Comparison of ENCODE assay signal across 7 mouse cellular contexts in genomic region chr4:89523423-89524259, GRCm38 (mm10).
DNase-seq lines count a peak whose midpoint lies in the region; ATAC-seq and TF ChIP-seq lines count a peak whose summit lies in the region.

No protein-coding gene starts in this region.

- no peak; the same call in 1 of the 2 replicates for TF ChIP-seq RAD21 in CH12.LX (IDR thresholded peaks at IDR 0.05; ENCODE audit: low read depth, low read length)

- no peaks in the 10 kb centered on the region for H3K36me3 ChIP-seq in CH12.LX (replicated peaks in 1 of 2; ENCODE audit: control insufficient read depth in 1 of 2, insufficient read depth in 1 of 2, low read length in 1 of 2)
- no peaks in the 10 kb centered on the region for H3K36me3 ChIP-seq in hindbrain, embryonic 10.5 days
- H3K36me3 ChIP-seq in lung, postnatal 0 days (ENCODE audit: insufficient read depth, low read length): no peaks in the 10 kb centered on the region

- peak overlapping the region; percentile 50 to 55 (median 54) for H3K4me3 ChIP-seq in CH12.LX (replicated peaks in 1 of 3; ENCODE audit: low read depth in 2 of 3, low read length in 2 of 3, poor library complexity in 1 of 3)
- peak overlapping the region; percentile 55 for H3K4me3 ChIP-seq in hindbrain, embryonic 10.5 days
- H3K4me3 ChIP-seq in lung, postnatal 0 days (ENCODE audit: low read depth, low read length): peak overlapping the region; percentile 37

- ATAC-seq in lung, postnatal 0 days: peak; percentile 53

- H3K4me1 ChIP-seq in CH12.LX (ENCODE audit: control insufficient read depth in 1 of 2, insufficient read depth in 2 of 2): peaks cover 10 to 62% of the 10 kb centered on the region in 2 experiments; a peak in 3 of 4 replicates
- peaks cover 4% of the 10 kb centered on the region; the same call in 1 of the 2 replicates for H3K4me1 ChIP-seq in hindbrain, embryonic 10.5 days (replicated peaks)
- peaks cover 7% of the 10 kb centered on the region; the same call in 1 of the 2 replicates for H3K4me1 ChIP-seq in lung, postnatal 0 days (ENCODE audit: insufficient read depth, low read depth, low read length)

- TF ChIP-seq POLR2A in CH12.LX (IDR thresholded peaks at IDR 0.05; ENCODE audit: low read depth, low read length): peak; percentile 53

- H3K9ac ChIP-seq in CH12.LX (ENCODE audit: insufficient read depth, low read depth): peak overlapping the region; percentile 86
- H3K9ac ChIP-seq in lung, postnatal 0 days (replicated peaks; ENCODE audit: low read depth): peak overlapping the region; percentile 20; the same call in 1 of the 2 replicates

- no peak for TF ChIP-seq CTCF in CH12.LX (conservative IDR thresholded peaks at IDR 0.05 in 1 of 2, IDR thresholded peaks at IDR 0.05 in 1 of 2; ENCODE audit: low read depth in 2 of 2, low read length in 2 of 2)
- no peak for TF ChIP-seq CTCF in lung, postnatal 0 days (IDR thresholded peaks at IDR 0.05)

- peak; percentile 69 for TF ChIP-seq EP300 in CH12.LX (IDR thresholded peaks at IDR 0.05; ENCODE audit: low read length)
- peak; percentile 83 for TF ChIP-seq EP300 in lung, postnatal 0 days (IDR thresholded peaks at IDR 0.05)

- in situ Hi-C loops in CH12.LX (cut with MboI; ENCODE audit: low pct_ligation_motif_present, low pct_unique_long_range_greater_than_20kb, low sequenced_read_pairs): loop anchor here (10.0 kb wide), 2 partner anchors 119 to 589 kb away; no protein-coding TSS in a partner anchor

- peak overlapping the region; percentile 86 for H3K27ac ChIP-seq in CH12.LX (ENCODE audit: insufficient read depth, low read depth)
- no peak overlapping the region for H3K27ac ChIP-seq in hindbrain, embryonic 10.5 days
- H3K27ac ChIP-seq in lung, postnatal 0 days (ENCODE audit: low read length): no peak overlapping the region

- H3K79me2 ChIP-seq in CH12.LX (replicated peaks; ENCODE audit: control insufficient read depth, extremely low read depth, insufficient read depth, poor library complexity, severe bottlenecking): no peaks in the 10 kb centered on the region

- peak overlapping the region; percentile 76 for H3K4me2 ChIP-seq in CH12.LX (ENCODE audit: insufficient read depth, low read depth, poor library complexity, severe bottlenecking)
- H3K4me2 ChIP-seq in lung, postnatal 0 days (replicated peaks; ENCODE audit: low read depth, low read length): peak overlapping the region; percentile 60

- no peaks in the 10 kb centered on the region for H3K9me3 ChIP-seq in CH12.LX (replicated peaks; ENCODE audit: low read length)
- no peaks in the 10 kb centered on the region for H3K9me3 ChIP-seq in hindbrain, embryonic 10.5 days
- no peaks in the 10 kb centered on the region for H3K9me3 ChIP-seq in lung, postnatal 0 days (ENCODE audit: low read length)

- 14% methylated on average over 10 of the region's 10 CpGs for WGBS in hindbrain, embryonic 10.5 days
- 6% methylated on average over 10 of the region's 10 CpGs for WGBS in lung, postnatal 0 days

- H3K27me3 ChIP-seq in CH12.LX (replicated peaks): no peaks in the 10 kb centered on the region
- peaks cover 40% of the 10 kb centered on the region for H3K27me3 ChIP-seq in hindbrain, embryonic 10.5 days (ENCODE audit: insufficient read depth, poor library complexity, severe bottlenecking)
- peaks cover 8% of the 10 kb centered on the region; the same call in 1 of the 2 replicates for H3K27me3 ChIP-seq in lung, postnatal 0 days (replicated peaks; ENCODE audit: insufficient read depth, low read length)

- DNase-seq in A20 (ENCODE audit: low read depth, low spot score) (peak; percentile 51), CH12.LX (ENCODE audit: extremely low read depth) (peak; percentile 65)
- peak; percentile 10 for DNase-seq in hindbrain, embryonic 10.5 days (ENCODE audit: low spot score)
- DNase-seq in lung, postnatal 0 days (ENCODE audit: low spot score): peak; percentile 46
- DNase-seq in ovary, postnatal 10 days (ENCODE audit: low spot score): no peak
- no peak for DNase-seq in thymus, adult 18-20 months
- DNase-seq in gastrocnemius, postnatal 25 days: no peak

- dilution Hi-C loops in CH12.LX (cut with MboI; ENCODE audit: extremely low pct_ligation_motif_present, extremely low pct_unique_long_range_greater_than_20kb, low sequenced_read_pairs): no loop called here

TF ChIP-seq in CH12.LX, 34 proteins besides CTCF, POLR2A, EP300 and RAD21:
- no peak for TF ChIP-seq USF2 (conservative IDR thresholded peaks at IDR 0.05; ENCODE audit: low read depth, low read length)
- TF ChIP-seq MAZ (IDR thresholded peaks at IDR 0.05; ENCODE audit: low read depth, low read length): peak; percentile 30; the same call in 1 of the 2 replicates
- TF ChIP-seq JUN (IDR thresholded peaks at IDR 0.05; ENCODE audit: insufficient read depth, low read depth, low read length): no peak
- peak; percentile 45 for TF ChIP-seq TCF12 (IDR thresholded peaks at IDR 0.05; ENCODE audit: low read depth, low read length)
- peak; percentile 10; the same call in 1 of the 2 replicates for TF ChIP-seq USF1 (IDR thresholded peaks at IDR 0.05; ENCODE audit: low read depth, low read length)
- peak; percentile 53; the same call in 1 of the 2 replicates for TF ChIP-seq CHD1 (IDR thresholded peaks at IDR 0.05; ENCODE audit: low read depth, low read length)
- peak; percentile 51; the same call in 1 of the 2 replicates for TF ChIP-seq TBP (conservative IDR thresholded peaks at IDR 0.05; ENCODE audit: low read depth, low read length)
- peak; percentile 9; the same call in 1 of the 2 replicates for TF ChIP-seq SMC3 (IDR thresholded peaks at IDR 0.05; ENCODE audit: low read depth, low read length)
- TF ChIP-seq ETS1 (conservative IDR thresholded peaks at IDR 0.05; ENCODE audit: low read depth, low read length): peak; percentile 68
- TF ChIP-seq ZMIZ1 (IDR thresholded peaks at IDR 0.05; ENCODE audit: low read depth, low read length): 0 out of 2 replicates have a peak, but pooled peaks have one; percentile 19
- no peak for TF ChIP-seq NRF1 (IDR thresholded peaks at IDR 0.05; ENCODE audit: low read depth, low read length)
- no peak for TF ChIP-seq UBTF (IDR thresholded peaks at IDR 0.05; ENCODE audit: low read depth, low read length)
- TF ChIP-seq MXI1 (IDR thresholded peaks at IDR 0.05; ENCODE audit: low read depth, low read length): peak; percentile 65; the same call in 1 of the 2 replicates
- TF ChIP-seq MEF2A (IDR thresholded peaks at IDR 0.05; ENCODE audit: borderline replicate concordance, low read depth, low read length): peak; percentile 68; the same call in 1 of the 2 replicates
- peak; percentile 59; the same call in 1 of the 2 replicates for TF ChIP-seq MYC (IDR thresholded peaks at IDR 0.05; ENCODE audit: low read depth, low read length)
- peak; percentile 48 for TF ChIP-seq MAX (IDR thresholded peaks at IDR 0.05; ENCODE audit: low read length)
- 0 out of 2 replicates have a peak, but pooled peaks have one; percentile 7 for TF ChIP-seq IRF4 (IDR thresholded peaks at IDR 0.05; ENCODE audit: low read depth, low read length)

Comparison
In these comparisons a context has a peak if more than half of its experiments do, and no peak if none do; other contexts are left out.
1. DNase-seq: peak in A20 (single experiment), CH12.LX (single experiment), hindbrain, embryonic 10.5 days (single experiment) and lung, postnatal 0 days (single experiment); none in ovary, postnatal 10 days (single experiment), thymus, adult 18-20 months (0 of 2) and gastrocnemius, postnatal 25 days (single experiment).
2. Peak in every context shown above with its lines, with median percentiles within 50 percentile points of each other: H3K4me3 ChIP-seq.